Mouse (Mus musculus) heart, embryonic 16.5 days (tissue): ENCODE measurements around the gene Cntnap2. TPM values are rescaled to one million over a fixed set of nuclear protein-coding genes. Genes with fewer than 3 reads are reported as not detected.

ENCODE experiments used
- ATAC-seq: fragments of 200-750 bp; cut with Nextera tagmentation; replicated peaks from 2 replicates; pipeline ENCODE4 v1.8.0; 2017; ENCODE audit warnings: moderate number of reproducible peaks; ENCODE audit not compliant: insufficient read depth, low FRiP score; ENCODE audit errors: extremely low read depth
- H3K27ac ChIP-seq: fragments of 300-500 bp; sonication (generic); 2 replicates; pipeline ENCODE4 v1.5.1; 2014; ENCODE audit warnings: mild to moderate bottlenecking, low read length, control low read depth, moderate library complexity
- H3K27me3 ChIP-seq: fragments of 300-500 bp; sonication (generic); 2 replicates; pipeline ENCODE4 v1.6.1; 2014; ENCODE audit warnings: low read length, mixed read lengths; ENCODE audit not compliant: control insufficient read depth, insufficient read depth
- H3K36me3 ChIP-seq: fragments of 300-500 bp; sonication (generic); 2 replicates; pipeline ENCODE4 v1.6.1; 2014; ENCODE audit not compliant: control insufficient read depth, insufficient read depth
- H3K4me1 ChIP-seq: fragments of 300-500 bp; sonication (generic); 2 replicates; pipeline ENCODE4 v1.6.1; 2014; ENCODE audit warnings: low read length, mixed read lengths; ENCODE audit not compliant: control insufficient read depth, insufficient read depth
- H3K4me2 ChIP-seq: fragments of 300-500 bp; sonication (generic); 2 replicates; pipeline ENCODE4 v1.6.1; 2014; ENCODE audit warnings: low read depth, mild to moderate bottlenecking, control low read depth, low read length
- H3K4me3 ChIP-seq: fragments of 300-500 bp; sonication (generic); 2 replicates; pipeline ENCODE4 v1.5.1; 2014; ENCODE audit warnings: mild to moderate bottlenecking, control low read depth, low read length
- H3K9ac ChIP-seq: fragments of 300-500 bp; sonication (generic); 2 replicates; pipeline ENCODE4 v1.6.1; 2014; ENCODE audit warnings: low read length, control low read depth
- H3K9me3 ChIP-seq: fragments of 300-500 bp; sonication (generic); replicated peaks from 2 replicates; pipeline ENCODE4 v1.6.1; 2016; ENCODE audit warnings: low read length; ENCODE audit not compliant: control insufficient read depth
- WGBS: fragments of 180-500 bp; shearing (Covaris S2); extraction: QIAGEN DNeasy Blood & Tissue Kit; methylation state at CpG from one replicate; pipeline ENCODE4 v1.1.7; 2014; 5-methylcytosine and 5-hydroxymethylcytosine counted together
- polyA plus RNA-seq: library from polyadenylated mRNA; unstranded; fragments of >200 nt; fragmentation: Nextera tagmentation; extraction: Ambion mirVana; gene quantifications from 2 replicates; pipeline ENCODE4 v1.2.1, GENCODE M21; 2015

Gene Cntnap2
- polyA plus RNA-seq, 1 experiment from 2014 or later = 0.46 TPM

- Histone ChIP-seq H3K9me3 (no peaks in the 10 kb centered on the region), H3K27ac (no peak overlapping the region), H3K27me3 (no peaks in the 10 kb centered on the region), H3K36me3 (no peaks in the 10 kb centered on the region), H3K4me2 (no peak overlapping the region), H3K9ac (no peak overlapping the region), H3K4me3 (no peak overlapping the region), H3K4me1 (no peaks in the 10 kb centered on the region)
- 62% methylated on average over 2 of the region's 2 CpGs for WGBS
- ATAC-seq = no peak
Measured at GRCm38 (mm10) chr6:46022515-46023143, 963.5 kb downstream of the Cntnap2 start.

- Histone ChIP-seq H3K9me3 (no peaks in the 10 kb centered on the region), H3K4me2 (no peak overlapping the region), H3K27ac (no peak overlapping the region), H3K9ac (no peak overlapping the region), H3K4me1 (0 out of 2 replicates have a peak, but pooled peaks cover 5% of the 10 kb centered on the region), H3K27me3 (no peaks in the 10 kb centered on the region), H3K36me3 (no peaks in the 10 kb centered on the region), H3K4me3 (no peak overlapping the region)
- no peak for ATAC-seq
- WGBS = 40% methylated on average over 2 of the region's 2 CpGs
Measured at GRCm38 (mm10) chr6:46031821-46032594, 972.9 kb downstream of the Cntnap2 start.

- Histone ChIP-seq H3K4me3 (no peak overlapping the region), H3K36me3 (no peaks in the 10 kb centered on the region), H3K27ac (no peak overlapping the region), H3K9ac (no peak overlapping the region), H3K27me3 (no peaks in the 10 kb centered on the region), H3K4me2 (no peak overlapping the region), H3K9me3 (no peaks in the 10 kb centered on the region), H3K4me1 (0 out of 2 replicates have a peak, but pooled peaks cover 5% of the 10 kb centered on the region)
- ATAC-seq = no peak
- 68% methylated on average over 2 of the region's 2 CpGs for WGBS
Measured at GRCm38 (mm10) chr6:46033108-46033507, 974.0 kb downstream of the Cntnap2 start.

GRCm38 (mm10) chr6:46040671-46041070 lies 981.5 kb downstream of the Cntnap2 start:
- Histone ChIP-seq H3K27ac (no peak overlapping the region), H3K27me3 (no peaks in the 10 kb centered on the region), H3K36me3 (no peaks in the 10 kb centered on the region), H3K9ac (no peak overlapping the region), H3K4me2 (no peak overlapping the region), H3K4me1 (no peaks in the 10 kb centered on the region), H3K4me3 (no peak overlapping the region), H3K9me3 (no peaks in the 10 kb centered on the region)
- ATAC-seq = no peak
- WGBS = 71% methylated on average over 4 of the region's 4 CpGs

- Histone ChIP-seq H3K36me3 (no peaks in the 10 kb centered on the region), H3K9ac (no peak overlapping the region), H3K4me3 (no peak overlapping the region), H3K27ac (no peak overlapping the region), H3K9me3 (no peaks in the 10 kb centered on the region), H3K4me2 (no peak overlapping the region), H3K27me3 (no peaks in the 10 kb centered on the region), H3K4me1 (no peaks in the 10 kb centered on the region)
- no peak for ATAC-seq
- WGBS = 54% methylated on average over 2 of the region's 2 CpGs
Measured at GRCm38 (mm10) chr6:46080236-46080635, 1021.1 kb downstream of the Cntnap2 start.

GRCm38 (mm10) chr6:46081432-46081831 lies 1022.3 kb downstream of the Cntnap2 start:
- H3K27me3 ChIP-seq = no peaks in the 10 kb centered on the region
- no peaks in the 10 kb centered on the region for H3K36me3 ChIP-seq
- no peaks in the 10 kb centered on the region for H3K9me3 ChIP-seq
- no peak for ATAC-seq
- no peak overlapping the region for H3K27ac ChIP-seq
- H3K4me2 ChIP-seq = no peak overlapping the region
- no peaks in the 10 kb centered on the region for H3K4me1 ChIP-seq
- H3K9ac ChIP-seq = no peak overlapping the region
- no peak overlapping the region for H3K4me3 ChIP-seq

GRCm38 (mm10) chr6:46143189-46143841 lies 1084.2 kb downstream of the Cntnap2 start:
- no peaks in the 10 kb centered on the region for H3K36me3 ChIP-seq
- no peaks in the 10 kb centered on the region for H3K9me3 ChIP-seq
- H3K4me3 ChIP-seq = no peak overlapping the region
- no peaks in the 10 kb centered on the region for H3K4me1 ChIP-seq
- H3K27me3 ChIP-seq = no peaks in the 10 kb centered on the region
- H3K27ac ChIP-seq = no peak overlapping the region
- ATAC-seq = no peak
- 71% methylated on average over 1 of the region's 1 CpGs for WGBS
- no peak overlapping the region for H3K4me2 ChIP-seq
- H3K9ac ChIP-seq = no peak overlapping the region

GRCm38 (mm10) chr6:46166837-46167236 lies 1107.7 kb downstream of the Cntnap2 start:
- H3K27me3 ChIP-seq = no peaks in the 10 kb centered on the region
- H3K9me3 ChIP-seq = no peaks in the 10 kb centered on the region
- H3K4me1 ChIP-seq = no peaks in the 10 kb centered on the region
- no peak overlapping the region for H3K9ac ChIP-seq
- no peaks in the 10 kb centered on the region for H3K36me3 ChIP-seq
- H3K4me2 ChIP-seq = no peak overlapping the region
- H3K27ac ChIP-seq = no peak overlapping the region
- 62% methylated on average over 1 of the region's 1 CpGs for WGBS
- H3K4me3 ChIP-seq = no peak overlapping the region
- ATAC-seq = no peak

- Histone ChIP-seq H3K4me3 (no peak overlapping the region), H3K4me2 (no peak overlapping the region), H3K4me1 (no peaks in the 10 kb centered on the region), H3K27ac (no peak overlapping the region), H3K27me3 (no peaks in the 10 kb centered on the region), H3K36me3 (no peaks in the 10 kb centered on the region), H3K9me3 (no peaks in the 10 kb centered on the region), H3K9ac (no peak overlapping the region)
- WGBS = 77% methylated on average over 2 of the region's 2 CpGs
- ATAC-seq = no peak
Measured at GRCm38 (mm10) chr6:46197298-46197697, 1138.1 kb downstream of the Cntnap2 start.
